Mouse (Mus musculus) kidney, postnatal 0 days (tissue): ENCODE results near the gene Psme1. TPM values are rescaled to one million over a fixed set of nuclear protein-coding genes. Genes with fewer than 3 reads are reported as not detected.

Experiments used
- ATAC-seq: fragments of 200-750 bp; cut with Nextera tagmentation; replicated peaks from 2 replicates; pipeline ENCODE4 v1.8.0; 2017; ENCODE audit warnings: low read depth, moderate number of reproducible peaks, moderate TSS enrichment, moderate library complexity; ENCODE audit not compliant: low FRiP score
- DNase-seq: peaks from one replicate; pipeline ENCODE4 v3.0.0-alpha.2; 2016; ENCODE audit warnings: low spot score
- H3K27ac ChIP-seq: fragments of 300-500 bp; sonication (generic); 2 replicates; pipeline ENCODE4 v1.5.1; 2014; ENCODE audit warnings: mild to moderate bottlenecking
- H3K27me3 ChIP-seq: fragments of 300-500 bp; sonication (generic); 2 replicates; pipeline ENCODE4 v1.6.1; 2014; ENCODE audit warnings: low read length, mixed read lengths; ENCODE audit not compliant: insufficient read depth
- H3K36me3 ChIP-seq: fragments of 300-500 bp; sonication (generic); 2 replicates; pipeline ENCODE4 v1.6.1; 2014; ENCODE audit warnings: low read length, mixed read lengths; ENCODE audit not compliant: insufficient read depth
- H3K4me1 ChIP-seq: fragments of 300-500 bp; sonication (generic); replicated peaks from 2 replicates; pipeline ENCODE4 v1.6.1; 2014; ENCODE audit warnings: antibody characterized with exemption, low read length, mixed read lengths; ENCODE audit not compliant: insufficient read depth
- H3K4me2 ChIP-seq: fragments of 300-500 bp; sonication (generic); 2 replicates; pipeline ENCODE4 v1.6.1; 2014; ENCODE audit warnings: mild to moderate bottlenecking, low read length, moderate library complexity, mixed read lengths
- H3K4me3 ChIP-seq: fragments of 300-500 bp; sonication (generic); replicated peaks from 2 replicates; pipeline ENCODE4 v1.5.1; 2014; ENCODE audit warnings: low read depth, low read length
- H3K9ac ChIP-seq: fragments of 300-500 bp; sonication (generic); 2 replicates; pipeline ENCODE4 v1.6.1; 2014; ENCODE audit warnings: low read depth, low read length
- H3K9me3 ChIP-seq: fragments of 300-500 bp; sonication (generic); replicated peaks from 2 replicates; pipeline ENCODE4 v1.6.1; 2016; ENCODE audit warnings: low read length, inconsistent platforms, mixed read lengths
- CTCF ChIP-seq: IDR thresholded peaks from 2 replicates; pipeline ENCODE4 v1.5.1; 2016; ENCODE audit warnings: antibody characterized with exemption, low read depth, mild to moderate bottlenecking, moderate library complexity
- WGBS: fragments of 180-500 bp; shearing (Covaris S2); extraction: QIAGEN DNeasy Blood & Tissue Kit; methylation state at CpG from one replicate; pipeline ENCODE4 v1.1.7; 2014; 5-methylcytosine and 5-hydroxymethylcytosine counted together
- polyA plus RNA-seq: library from polyadenylated mRNA; unstranded; fragments of >200 nt; fragmentation: Nextera tagmentation; extraction: Ambion mirVana; gene quantifications from 2 replicates; pipeline ENCODE4 v1.2.1, GENCODE M21; 2015

Psme1 gene
- polyA plus RNA-seq, 1 experiment from 2014 or later: 179 TPM

DNA sequence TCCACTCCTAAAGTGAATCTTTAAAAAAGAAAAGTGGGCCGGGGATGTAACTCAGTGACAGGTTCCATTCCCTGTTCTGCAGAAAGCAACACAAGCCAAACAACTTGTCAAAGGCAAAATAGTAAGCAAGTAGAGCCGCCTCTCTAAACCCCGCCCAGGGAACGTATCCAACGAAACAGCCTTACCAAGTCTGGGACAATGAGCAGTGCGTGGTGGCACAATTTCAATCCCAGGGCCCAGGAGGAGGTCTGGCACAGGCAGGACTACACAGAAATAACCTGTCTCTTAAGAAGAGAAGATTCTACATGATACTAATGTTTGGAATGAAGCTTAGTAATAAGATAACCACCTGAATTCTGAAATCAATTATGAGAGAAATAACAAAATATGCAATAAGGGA is 27.7 kb upstream of the Psme1 start:
- DNase-seq (no peak), ATAC-seq (no peak)
- Histone ChIP-seq H3K36me3 (peaks cover 36% of the 10 kb centered on the region), H3K4me1 (no peaks in the 10 kb centered on the region), H3K9ac (no peak overlapping the region), H3K4me2 (no peak overlapping the region), H3K27ac (no peak overlapping the region), H3K4me3 (no peak overlapping the region), H3K27me3 (no peaks in the 10 kb centered on the region), H3K9me3 (no peaks in the 10 kb centered on the region)
- WGBS: 87% methylated on average over 6 of the region's 6 CpGs
- no peak for TF ChIP-seq CTCF

DNA sequence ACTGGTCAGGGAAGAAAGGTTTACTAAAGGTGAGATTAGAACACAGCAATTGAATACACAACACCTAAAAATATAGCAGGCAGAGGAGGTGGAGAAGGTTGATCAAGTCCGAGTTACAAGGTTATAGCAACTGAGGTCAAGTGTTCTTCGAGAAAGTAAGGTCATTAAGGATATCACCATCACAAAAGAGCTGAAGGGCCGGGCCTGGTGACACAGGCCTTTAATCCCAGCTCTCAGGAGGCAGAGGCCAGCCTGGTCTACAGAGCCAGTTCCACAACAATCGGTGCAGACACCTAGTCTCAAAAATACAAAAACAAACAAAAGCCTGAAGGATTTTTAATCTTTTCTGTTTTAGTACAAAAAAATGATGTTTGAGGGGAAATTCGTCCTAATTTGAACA is 26.6 kb upstream of the Psme1 start:
- TF ChIP-seq CTCF: no peak
- no peak for DNase-seq
- H3K36me3 ChIP-seq: peaks cover 25% of the 10 kb centered on the region
- no peaks in the 10 kb centered on the region for H3K4me1 ChIP-seq
- no peaks in the 10 kb centered on the region for H3K9me3 ChIP-seq
- no peak overlapping the region for H3K27ac ChIP-seq
- H3K9ac ChIP-seq: no peak overlapping the region
- ATAC-seq: no peak
- no peak overlapping the region for H3K4me3 ChIP-seq
- no peak overlapping the region for H3K4me2 ChIP-seq
- no peaks in the 10 kb centered on the region for H3K27me3 ChIP-seq
- 67% methylated on average over 5 of the region's 5 CpGs for WGBS

DNA sequence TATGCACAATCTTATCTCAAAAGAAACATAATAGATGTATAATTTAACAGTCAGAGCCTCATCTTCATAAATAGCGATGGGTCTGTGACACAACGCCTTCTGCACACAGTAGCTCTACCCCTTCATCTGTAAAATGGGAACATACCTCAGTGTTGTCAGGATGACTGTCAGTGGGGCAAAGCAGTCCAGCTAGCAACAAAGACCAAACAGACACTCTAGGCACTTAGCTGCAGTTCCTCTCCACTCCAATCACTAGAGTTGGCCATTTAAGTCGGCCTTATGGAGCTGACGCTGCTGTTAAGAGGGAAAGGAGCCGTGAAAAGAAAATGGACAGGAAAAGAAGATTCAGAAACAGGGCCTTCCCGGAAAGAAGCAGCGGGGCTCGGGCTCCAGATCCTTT is 26.1 kb upstream of the Psme1 start:
- Histone ChIP-seq H3K9me3 (no peaks in the 10 kb centered on the region), H3K27ac (no peak overlapping the region), H3K9ac (no peak overlapping the region), H3K4me3 (no peak overlapping the region), H3K4me1 (no peaks in the 10 kb centered on the region), H3K4me2 (no peak overlapping the region), H3K36me3 (peaks cover 25% of the 10 kb centered on the region), H3K27me3 (no peaks in the 10 kb centered on the region)
- DNase-seq: no peak
- no peak for ATAC-seq
- no peak for TF ChIP-seq CTCF
- WGBS: 92% methylated on average over 8 of the region's 8 CpGs

DNA sequence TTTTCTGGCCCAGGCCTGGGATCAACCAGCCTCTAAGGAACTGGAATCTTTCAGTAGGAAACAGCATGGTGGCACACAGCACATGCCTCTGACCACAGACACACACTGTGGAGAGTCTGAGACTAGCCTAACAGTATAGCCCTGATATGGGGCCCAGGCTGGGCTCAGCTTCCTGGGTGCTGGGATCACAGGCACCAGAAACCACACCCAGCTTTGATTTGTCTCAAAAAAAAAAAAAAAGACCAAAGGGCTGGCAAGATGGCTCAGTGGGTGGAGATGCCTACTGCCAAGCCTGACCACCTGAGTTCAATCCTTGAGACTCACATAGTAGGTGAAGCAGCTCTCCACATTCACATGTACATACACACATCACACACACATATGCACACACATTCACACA is 23.3 kb upstream of the Psme1 start:
- H3K36me3 ChIP-seq: no peaks in the 10 kb centered on the region

DNA sequence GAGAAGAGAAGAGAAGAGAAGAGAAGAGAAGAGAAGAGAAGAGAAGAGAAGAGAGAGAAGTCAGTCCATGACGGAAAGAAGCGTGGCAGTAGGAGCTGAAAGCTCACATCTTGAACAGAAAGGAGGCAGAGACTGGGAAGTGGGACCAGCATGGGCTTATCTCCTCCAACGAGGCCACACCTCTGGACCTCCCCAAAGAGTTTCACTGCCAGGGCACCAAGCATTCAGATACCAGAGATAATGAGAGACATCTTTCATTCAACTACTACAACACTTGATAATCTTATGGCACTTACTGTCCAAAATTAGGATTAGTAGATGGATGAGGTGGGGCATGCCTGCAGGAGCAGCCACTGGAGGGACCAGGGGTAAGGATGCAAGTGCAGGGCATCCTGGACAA is 22.1 kb upstream of the Psme1 start:
- WGBS: 89% methylated on average over 3 of the region's 3 CpGs

More for the DNA sequence above, 23.3 kb upstream of the Psme1 start:
- Histone ChIP-seq H3K9ac (no peak overlapping the region), H3K9me3 (no peaks in the 10 kb centered on the region), H3K27ac (no peak overlapping the region), H3K4me1 (no peaks in the 10 kb centered on the region), H3K27me3 (no peaks in the 10 kb centered on the region), H3K4me3 (no peak overlapping the region), H3K4me2 (no peak overlapping the region)
- ATAC-seq: no peak
- DNase-seq: no peak
- no peak for TF ChIP-seq CTCF

DNA sequence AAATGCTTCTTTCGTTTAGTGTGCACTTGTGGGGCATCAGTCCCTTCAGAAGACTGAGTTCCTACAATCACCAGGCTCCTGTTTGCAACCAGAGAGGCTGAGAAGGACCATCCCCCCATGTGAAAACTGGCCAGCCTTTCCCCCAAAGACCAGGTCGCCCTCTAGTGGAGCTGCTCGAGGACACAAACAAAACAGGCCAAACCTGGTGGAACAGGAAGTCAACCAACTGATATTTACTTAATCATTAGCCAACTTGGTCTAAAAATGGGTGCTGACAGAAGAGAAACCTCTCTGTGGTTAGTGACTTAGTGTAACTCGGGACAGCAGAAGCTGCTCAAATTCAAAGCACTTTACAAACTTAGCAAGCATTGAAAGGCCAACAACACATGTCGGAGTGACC is 20.9 kb upstream of the Psme1 start:
- DNase-seq (peak; percentile 92), ATAC-seq (no peak)
- peaks cover 9% of the 10 kb centered on the region; the same call in 1 of the 2 replicates for H3K4me1 ChIP-seq
- H3K9ac ChIP-seq: no peak overlapping the region
- H3K27me3 ChIP-seq: no peaks in the 10 kb centered on the region
- no peaks in the 10 kb centered on the region for H3K9me3 ChIP-seq
- peak overlapping the region; percentile 86 for H3K27ac ChIP-seq
- no peaks in the 10 kb centered on the region for H3K36me3 ChIP-seq
- H3K4me3 ChIP-seq: no peak overlapping the region
- WGBS: 24% methylated on average over 5 of the region's 5 CpGs
- TF ChIP-seq CTCF: peak; percentile 95
- H3K4me2 ChIP-seq: peak overlapping the region; percentile 18; the same call in 1 of the 2 replicates

More for the DNA sequence above, 22.1 kb upstream of the Psme1 start:
- Histone ChIP-seq H3K36me3 (no peaks in the 10 kb centered on the region), H3K4me2 (no peak overlapping the region), H3K9ac (no peak overlapping the region), H3K9me3 (no peaks in the 10 kb centered on the region), H3K27me3 (no peaks in the 10 kb centered on the region), H3K4me1 (no peaks in the 10 kb centered on the region), H3K27ac (no peak overlapping the region), H3K4me3 (no peak overlapping the region)
- no peak for TF ChIP-seq CTCF
- ATAC-seq: no peak
- DNase-seq: no peak

DNA sequence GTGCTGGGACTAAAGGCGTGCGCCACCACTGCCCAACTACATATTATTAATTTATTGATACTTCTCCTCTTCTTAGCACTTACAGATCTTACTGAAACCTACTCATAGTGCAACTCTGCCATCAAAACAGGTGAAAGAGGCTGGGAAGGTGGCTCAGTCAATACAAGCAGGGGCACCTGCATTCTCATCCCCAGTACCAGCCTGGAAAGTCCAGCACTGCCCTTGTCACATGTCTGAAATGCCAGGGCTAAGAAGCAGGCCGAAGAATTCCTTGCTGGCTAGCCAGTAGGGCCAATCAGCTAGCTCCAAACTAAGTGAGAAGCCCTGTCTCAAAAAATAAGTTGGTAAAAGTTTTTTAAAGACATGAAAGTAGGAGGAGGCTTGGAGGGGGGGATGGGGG is 20.3 kb upstream of the Psme1 start:
- Histone ChIP-seq H3K27me3 (no peaks in the 10 kb centered on the region), H3K36me3 (no peaks in the 10 kb centered on the region), H3K4me2 (no peak overlapping the region), H3K4me1 (peaks cover 9% of the 10 kb centered on the region; the same call in 1 of the 2 replicates), H3K9ac (no peak overlapping the region), H3K9me3 (no peaks in the 10 kb centered on the region), H3K27ac (peak overlapping the region; percentile 86), H3K4me3 (no peak overlapping the region)
- ATAC-seq: no peak
- no peak for TF ChIP-seq CTCF
- DNase-seq: no peak
- WGBS: 86% methylated on average over 3 of the region's 3 CpGs
